Mouse (Mus musculus) liver, postnatal 0 days (tissue): ENCODE data around the gene Gzmn.

Experiments
- CTCF ChIP-seq: sonication (generic); IDR thresholded peaks from 2 replicates; pipeline ENCODE4 v1.5.1; 2016; ENCODE audit warnings: antibody characterized with exemption, low read depth
- EP300 ChIP-seq: IDR thresholded peaks from 2 replicates; pipeline ENCODE4 v1.6.1; 2016; ENCODE audit warnings: antibody characterized with exemption, low read depth, mild to moderate bottlenecking

DNA sequence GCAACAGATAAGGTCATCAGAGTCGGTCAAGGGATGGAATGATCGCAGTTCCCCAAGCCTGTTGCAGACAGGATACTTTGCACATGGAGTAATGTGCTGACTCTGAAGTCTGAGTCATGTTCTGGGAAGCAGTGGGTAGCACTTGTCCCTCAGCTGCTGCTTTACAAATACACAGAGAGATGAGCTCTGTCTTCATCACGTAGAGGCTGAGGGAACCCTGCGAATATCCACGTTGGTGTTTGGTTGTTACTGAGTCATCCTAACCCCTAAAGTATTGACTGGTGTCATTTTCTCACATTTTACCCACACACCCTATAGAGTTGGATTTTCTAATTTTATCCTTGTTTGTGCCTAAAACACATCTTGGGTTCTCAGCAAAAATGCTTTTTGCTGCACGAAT, 6.4 kb downstream of the Gzmn start:
- TF ChIP-seq CTCF (no peak), EP300 (no peak)
